Mouse (Mus musculus) ovary, postnatal 36 days (tissue): ENCODE data around the gene Cog7.

Experiments used
- DNase-seq: peaks from one replicate; pipeline ENCODE4 v3.0.0; 2022; ENCODE audit warnings: low spot score, mixed read lengths

Gene Cog7

GRCm38 (mm10) chr7:121899311-121899710 is 82.2 kb downstream of the Cog7 start:
- DNase-seq, result peak; percentile 28

- no peak for DNase-seq
These were observed 84.8 kb downstream of the Cog7 start for GRCm38 (mm10) chr7:121896689-121897088.

GRCm38 (mm10) chr7:121890636-121891360 is 90.7 kb downstream of the Cog7 start:
- no peak for DNase-seq

GRCm38 (mm10) chr7:121880246-121880645 is 101.3 kb downstream of the Cog7 start:
- DNase-seq, result no peak

- DNase-seq, result no peak
These were observed 106.7 kb downstream of the Cog7 start for GRCm38 (mm10) chr7:121874784-121875183.

GRCm38 (mm10) chr7:121873998-121874397 is 107.5 kb downstream of the Cog7 start:
- DNase-seq, result no peak

GRCm38 (mm10) chr7:121871631-121872030 is 109.9 kb downstream of the Cog7 start:
- DNase-seq, result no peak

GRCm38 (mm10) chr7:121864858-121865585 is 116.5 kb downstream of the Cog7 start, which contains the start of gene Scnn1b:
TSS of gene Scnn1b (plus strand) at chr7:121865038.
- DNase-seq, result no peak

GRCm38 (mm10) chr7:121858939-121859338 is 122.6 kb downstream of the Cog7 start:
- DNase-seq, result no peak

GRCm38 (mm10) chr7:121857177-121857884 is 124.2 kb downstream of the Cog7 start:
- DNase-seq, result no peak

GRCm38 (mm10) chr7:121848537-121849168 is 132.9 kb downstream of the Cog7 start:
- no peak for DNase-seq

GRCm38 (mm10) chr7:121845964-121846363 is 135.5 kb downstream of the Cog7 start:
- no peak for DNase-seq

- DNase-seq, result no peak
These were observed 139.3 kb downstream of the Cog7 start for GRCm38 (mm10) chr7:121842234-121842633.

GRCm38 (mm10) chr7:121840810-121841209 is 140.7 kb downstream of the Cog7 start:
- DNase-seq, result no peak

- no peak for DNase-seq
These were observed 144.7 kb downstream of the Cog7 start for GRCm38 (mm10) chr7:121836827-121837226.

GRCm38 (mm10) chr7:121835392-121835791 is 146.1 kb downstream of the Cog7 start:
- no peak for DNase-seq
